Mouse (Mus musculus) liver, postnatal 0 days (tissue): ENCODE results near the gene Paqr5. TPM values are rescaled to one million over a fixed set of nuclear protein-coding genes. Genes with fewer than 3 reads are reported as not detected.
A peak's percentile ranks its signal among the peaks of the same experiment; 100 is the strongest.

ENCODE experiments used
- ATAC-seq: fragments of 200-750 bp; cut with Nextera tagmentation; 2 replicates; pipeline ENCODE4 v1.8.0; 2017; ENCODE audit warnings: mild to moderate bottlenecking, moderate library complexity
- DNase-seq: peaks from one replicate; pipeline ENCODE4 v3.0.0-alpha.2; 2016
- H3K27ac ChIP-seq: fragments of 300-500 bp; sonication (generic); 2 replicates; pipeline ENCODE4 v1.5.1; 2014; ENCODE audit warnings: antibody characterized with exemption, moderate library complexity, mild to moderate bottlenecking, low read depth
- H3K27me3 ChIP-seq: fragments of 300-500 bp; sonication (generic); 2 replicates; pipeline ENCODE4 v1.6.1; 2014; ENCODE audit warnings: low read length, control low read depth, mixed read lengths; ENCODE audit not compliant: insufficient read depth
- H3K36me3 ChIP-seq: fragments of 300-500 bp; sonication (generic); replicated peaks from 2 replicates; pipeline ENCODE4 v1.6.1; 2014; ENCODE audit warnings: mild to moderate bottlenecking, control low read depth, low read length, moderate library complexity, mixed read lengths; ENCODE audit not compliant: insufficient read depth
- H3K4me1 ChIP-seq: fragments of 300-500 bp; sonication (generic); 2 replicates; pipeline ENCODE4 v1.6.1; 2014; ENCODE audit warnings: antibody characterized with exemption, mild to moderate bottlenecking, control low read depth; ENCODE audit not compliant: insufficient read depth
- H3K4me2 ChIP-seq: fragments of 300-500 bp; sonication (generic); 2 replicates; pipeline ENCODE4 v1.6.1; 2014; ENCODE audit warnings: low read depth, mild to moderate bottlenecking, low read length, moderate library complexity, mixed read lengths
- H3K4me3 ChIP-seq: fragments of 300-500 bp; sonication (generic); 2 replicates; pipeline ENCODE4 v1.5.1; 2014; ENCODE audit warnings: low read depth, low read length
- H3K9ac ChIP-seq: fragments of 300-500 bp; sonication (generic); replicated peaks from 2 replicates; pipeline ENCODE4 v1.6.1; 2014; ENCODE audit warnings: mild to moderate bottlenecking, moderate library complexity
- H3K9me3 ChIP-seq: fragments of 300-500 bp; sonication (generic); 2 replicates; pipeline ENCODE4 v1.6.1; 2016; ENCODE audit warnings: mild to moderate bottlenecking, control low read depth, low read length, mixed read lengths
- CTCF ChIP-seq: sonication (generic); IDR thresholded peaks from 2 replicates; pipeline ENCODE4 v1.5.1; 2016; ENCODE audit warnings: antibody characterized with exemption, low read depth
- EP300 ChIP-seq: IDR thresholded peaks from 2 replicates; pipeline ENCODE4 v1.6.1; 2016; ENCODE audit warnings: antibody characterized with exemption, low read depth, mild to moderate bottlenecking
- WGBS: fragments of 180-500 bp; shearing (Covaris S2); extraction: QIAGEN DNeasy Blood & Tissue Kit; methylation state at CpG from one replicate; pipeline ENCODE4 v1.1.7; 2014; ENCODE audit not compliant: insufficient replicate concordance; 5-methylcytosine and 5-hydroxymethylcytosine counted together
- polyA plus RNA-seq: library from polyadenylated mRNA; unstranded; fragments of >200 nt; fragmentation: Nextera tagmentation; extraction: Ambion mirVana; gene quantifications from 2 replicates; pipeline ENCODE4 v1.2.1, GENCODE M21; 2015

The Paqr5 gene
- polyA plus RNA-seq, 1 experiment from 2014 or later: 0.16 TPM

GRCm38 (mm10) chr9:61982940-61983620, 43.6 kb downstream of the Paqr5 start:
- WGBS: 74% methylated on average over 7 of the region's 7 CpGs
- ATAC-seq (no peak), DNase-seq (no peak)
- H3K27ac ChIP-seq: peak overlapping the region; percentile 48; the same call in 1 of the 2 replicates
- H3K27me3 ChIP-seq: 0 out of 2 replicates have a peak, but pooled peaks cover 3% of the 10 kb centered on the region
- no peaks in the 10 kb centered on the region for H3K36me3 ChIP-seq
- no peak overlapping the region for H3K9ac ChIP-seq
- peaks cover 3% of the 10 kb centered on the region; the same call in 1 of the 2 replicates for H3K4me1 ChIP-seq
- TF ChIP-seq CTCF: no peak
- no peak overlapping the region for H3K4me2 ChIP-seq
- no peak overlapping the region for H3K4me3 ChIP-seq
- H3K9me3 ChIP-seq: no peaks in the 10 kb centered on the region

- no peaks in the 10 kb centered on the region for H3K36me3 ChIP-seq
- H3K9me3 ChIP-seq: no peaks in the 10 kb centered on the region
- WGBS: 51% methylated on average over 5 of the region's 5 CpGs
- ATAC-seq (no peak), DNase-seq (no peak)
- no peak overlapping the region for H3K4me2 ChIP-seq
- peaks cover 3% of the 10 kb centered on the region; the same call in 1 of the 2 replicates for H3K4me1 ChIP-seq
- no peak overlapping the region for H3K27ac ChIP-seq
- H3K4me3 ChIP-seq: no peak overlapping the region
- TF ChIP-seq CTCF (no peak), EP300 (no peak)
- H3K9ac ChIP-seq: no peak overlapping the region
- 0 out of 2 replicates have a peak, but pooled peaks cover 3% of the 10 kb centered on the region for H3K27me3 ChIP-seq
Observed at GRCm38 (mm10) chr9:61981876-61982275, 44.8 kb downstream of the Paqr5 start.

GRCm38 (mm10) chr9:61979983-61980382, 46.7 kb downstream of the Paqr5 start:
- DNase-seq (no peak), ATAC-seq (no peak)
- Histone ChIP-seq H3K4me3 (no peak overlapping the region), H3K27ac (no peak overlapping the region), H3K4me2 (no peak overlapping the region), H3K36me3 (no peaks in the 10 kb centered on the region), H3K9me3 (no peaks in the 10 kb centered on the region), H3K9ac (no peak overlapping the region), H3K27me3 (0 out of 2 replicates have a peak, but pooled peaks cover 3% of the 10 kb centered on the region), H3K4me1 (peaks cover 3% of the 10 kb centered on the region; the same call in 1 of the 2 replicates)
- 76% methylated on average over 2 of the region's 2 CpGs for WGBS
- TF ChIP-seq EP300 (no peak), CTCF (peak; percentile 57)

- peak; percentile 55; the same call in 1 of the 2 replicates for ATAC-seq
Observed at GRCm38 (mm10) chr9:61977258-61977945, 49.3 kb downstream of the Paqr5 start.

GRCm38 (mm10) chr9:61972031-61972430, 54.6 kb downstream of the Paqr5 start:
- ATAC-seq (no peak), DNase-seq (no peak)
- H3K4me3 ChIP-seq: no peak overlapping the region
- no peak for TF ChIP-seq CTCF
- no peak for TF ChIP-seq EP300
- H3K4me1 ChIP-seq: peaks cover 2% of the 10 kb centered on the region; the same call in 1 of the 2 replicates
- WGBS: 64% methylated on average over 9 of the region's 9 CpGs
- H3K4me2 ChIP-seq: no peak overlapping the region
- no peaks in the 10 kb centered on the region for H3K9me3 ChIP-seq
- no peak overlapping the region for H3K27ac ChIP-seq
- no peaks in the 10 kb centered on the region for H3K36me3 ChIP-seq
- H3K27me3 ChIP-seq: no peaks in the 10 kb centered on the region
- no peak overlapping the region for H3K9ac ChIP-seq

More at GRCm38 (mm10) chr9:61977258-61977945, 49.3 kb downstream of the Paqr5 start:
- H3K27me3 ChIP-seq: no peaks in the 10 kb centered on the region
- no peak overlapping the region for H3K4me3 ChIP-seq
- DNase-seq: no peak
- no peaks in the 10 kb centered on the region for H3K9me3 ChIP-seq
- TF ChIP-seq EP300: no peak
- no peak for TF ChIP-seq CTCF
- WGBS: 70% methylated on average over 13 of the region's 13 CpGs
- peaks cover 3% of the 10 kb centered on the region; the same call in 1 of the 2 replicates for H3K4me1 ChIP-seq
- peak overlapping the region; percentile 59 for H3K27ac ChIP-seq
- no peaks in the 10 kb centered on the region for H3K36me3 ChIP-seq
- H3K9ac ChIP-seq: no peak overlapping the region
- no peak overlapping the region for H3K4me2 ChIP-seq

- no peaks in the 10 kb centered on the region for H3K9me3 ChIP-seq
- no peak overlapping the region for H3K9ac ChIP-seq
- no peak overlapping the region for H3K27ac ChIP-seq
- no peak overlapping the region for H3K4me3 ChIP-seq
- H3K4me1 ChIP-seq: peaks cover 2% of the 10 kb centered on the region; the same call in 1 of the 2 replicates
- H3K4me2 ChIP-seq: no peak overlapping the region
- no peak for TF ChIP-seq CTCF
- no peak for TF ChIP-seq EP300
- WGBS: 28% methylated on average over 3 of the region's 3 CpGs
- DNase-seq: no peak
- no peaks in the 10 kb centered on the region for H3K36me3 ChIP-seq
- no peak for ATAC-seq
- H3K27me3 ChIP-seq: no peaks in the 10 kb centered on the region
Observed at GRCm38 (mm10) chr9:61971045-61971444, 55.6 kb downstream of the Paqr5 start.
